Mouse (Mus musculus) stomach, embryonic 16.5 days (tissue): Measurements from ENCODE around the gene Cyb5r3. TPM values are rescaled to one million over a fixed set of nuclear protein-coding genes. Genes with fewer than 3 reads are reported as not detected.

Source experiments
- ATAC-seq: fragments of 200-750 bp; cut with Nextera tagmentation; 2 replicates; pipeline ENCODE4 v1.8.0; 2017; ENCODE audit warnings: moderate number of reproducible peaks, moderate TSS enrichment; ENCODE audit not compliant: insufficient read depth, low FRiP score
- H3K27ac ChIP-seq: fragments of 300-500 bp; sonication (generic); 2 replicates; pipeline ENCODE4 v1.5.1; 2014; ENCODE audit warnings: low read length
- H3K27me3 ChIP-seq: fragments of 300-500 bp; sonication (generic); 2 replicates; pipeline ENCODE4 v1.6.1; 2014; ENCODE audit warnings: low read length, control low read depth, mixed read lengths; ENCODE audit not compliant: control insufficient read depth, insufficient read depth
- H3K36me3 ChIP-seq: fragments of 300-500 bp; sonication (generic); 2 replicates; pipeline ENCODE4 v1.6.1; 2014; ENCODE audit warnings: low read length; ENCODE audit not compliant: control insufficient read depth, insufficient read depth
- H3K4me1 ChIP-seq: fragments of 300-500 bp; sonication (generic); 2 replicates; pipeline ENCODE4 v1.6.1; 2014; ENCODE audit warnings: low read length, control low read depth, mixed read lengths; ENCODE audit not compliant: control insufficient read depth, insufficient read depth
- H3K4me2 ChIP-seq: fragments of 300-500 bp; sonication (generic); 2 replicates; pipeline ENCODE4 v1.6.1; 2014; ENCODE audit warnings: low read depth, low read length, mixed read lengths
- H3K4me3 ChIP-seq: fragments of 300-500 bp; sonication (generic); replicated peaks from 2 replicates; pipeline ENCODE4 v1.5.1; 2014; ENCODE audit warnings: mild to moderate bottlenecking, low read length
- H3K9ac ChIP-seq: fragments of 300-500 bp; sonication (generic); 2 replicates; pipeline ENCODE4 v1.6.1; 2014; ENCODE audit warnings: low read length
- H3K9me3 ChIP-seq: fragments of 300-500 bp; sonication (generic); replicated peaks from 2 replicates; pipeline ENCODE4 v1.6.1; 2016; ENCODE audit warnings: low read length, control low read depth; ENCODE audit not compliant: control insufficient read depth
- WGBS: fragments of 180-500 bp; shearing (Covaris S2); extraction: QIAGEN DNeasy Blood & Tissue Kit; methylation state at CpG from one replicate; pipeline ENCODE4 v1.1.7; 2014; 5-methylcytosine and 5-hydroxymethylcytosine counted together
- polyA plus RNA-seq: library from polyadenylated mRNA; unstranded; fragments of >200 nt; fragmentation: Nextera tagmentation; extraction: Ambion mirVana; gene quantifications from 2 replicates; pipeline ENCODE4 v1.2.1, GENCODE M21; 2015

The Cyb5r3 gene
- polyA plus RNA-seq, 1 experiment from 2014 or later = 211 TPM

- Histone ChIP-seq H3K4me2 (peak overlapping the region; percentile 44; the same call in 1 of the 2 replicates), H3K27ac (peak overlapping the region; percentile 91), H3K27me3 (no peaks in the 10 kb centered on the region), H3K4me3 (no peak overlapping the region), H3K36me3 (peaks cover 3% of the 10 kb centered on the region; the same call in 1 of the 2 replicates), H3K9me3 (no peaks in the 10 kb centered on the region), H3K4me1 (peaks cover 62% of the 10 kb centered on the region), H3K9ac (peak overlapping the region; percentile 51)
- ATAC-seq = no peak
- 72% methylated on average over 3 of the region's 3 CpGs for WGBS
Observed at GRCm38 (mm10) chr15:83166642-83167041, 5.8 kb downstream of the Cyb5r3 start.

- no peaks in the 10 kb centered on the region for H3K27me3 ChIP-seq
- no peak overlapping the region for H3K4me3 ChIP-seq
- H3K9me3 ChIP-seq = no peaks in the 10 kb centered on the region
- H3K9ac ChIP-seq = no peak overlapping the region
- WGBS = 87% methylated on average over 13 of the region's 13 CpGs
- peaks cover 3% of the 10 kb centered on the region for H3K36me3 ChIP-seq
- peak overlapping the region; percentile 91 for H3K27ac ChIP-seq
- peaks cover 53% of the 10 kb centered on the region for H3K4me1 ChIP-seq
- ATAC-seq = no peak
- no peak overlapping the region for H3K4me2 ChIP-seq
Observed at GRCm38 (mm10) chr15:83165526-83166315, 6.7 kb downstream of the Cyb5r3 start.

- Histone ChIP-seq H3K27me3 (no peaks in the 10 kb centered on the region), H3K9me3 (no peaks in the 10 kb centered on the region), H3K4me2 (no peak overlapping the region), H3K4me3 (no peak overlapping the region), H3K36me3 (peaks cover 9% of the 10 kb centered on the region), H3K4me1 (peaks cover 46% of the 10 kb centered on the region), H3K27ac (peak overlapping the region; percentile 82), H3K9ac (0 out of 2 replicates have a peak overlapping the region, but pooled peaks have one; percentile 31)
- peak; percentile 51; the same call in 1 of the 2 replicates for ATAC-seq
- WGBS = 49% methylated on average over 5 of the region's 5 CpGs
Observed at GRCm38 (mm10) chr15:83164971-83165471, 7.4 kb downstream of the Cyb5r3 start.

- H3K9me3 ChIP-seq = no peaks in the 10 kb centered on the region
- H3K4me2 ChIP-seq = no peak overlapping the region
- peaks cover 19% of the 10 kb centered on the region for H3K36me3 ChIP-seq
- no peak for ATAC-seq
- no peak overlapping the region for H3K9ac ChIP-seq
- H3K27me3 ChIP-seq = no peaks in the 10 kb centered on the region
- 81% methylated on average over 11 of the region's 11 CpGs for WGBS
- H3K4me1 ChIP-seq = peaks cover 30% of the 10 kb centered on the region
- H3K27ac ChIP-seq = no peak overlapping the region
- no peak overlapping the region for H3K4me3 ChIP-seq
Observed at GRCm38 (mm10) chr15:83162818-83163485, 9.4 kb downstream of the Cyb5r3 start.

GRCm38 (mm10) chr15:83162001-83162400 lies 10.4 kb downstream of the Cyb5r3 start:
- Histone ChIP-seq H3K9ac (no peak overlapping the region), H3K4me1 (peaks cover 20% of the 10 kb centered on the region), H3K9me3 (no peaks in the 10 kb centered on the region), H3K36me3 (peaks cover 19% of the 10 kb centered on the region), H3K4me3 (no peak overlapping the region), H3K27ac (no peak overlapping the region), H3K27me3 (no peaks in the 10 kb centered on the region), H3K4me2 (no peak overlapping the region)
- 90% methylated on average over 4 of the region's 4 CpGs for WGBS
- no peak for ATAC-seq

GRCm38 (mm10) chr15:83161062-83161748 lies 11.2 kb downstream of the Cyb5r3 start:
- Histone ChIP-seq H3K9ac (no peak overlapping the region), H3K4me3 (no peak overlapping the region), H3K36me3 (peaks cover 19% of the 10 kb centered on the region), H3K9me3 (no peaks in the 10 kb centered on the region), H3K4me1 (peaks cover 12% of the 10 kb centered on the region), H3K27ac (no peak overlapping the region), H3K27me3 (no peaks in the 10 kb centered on the region), H3K4me2 (no peak overlapping the region)
- no peak for ATAC-seq
- WGBS = 70% methylated on average over 10 of the region's 10 CpGs

- Histone ChIP-seq H3K36me3 (peaks cover 19% of the 10 kb centered on the region), H3K27ac (no peak overlapping the region), H3K9ac (no peak overlapping the region), H3K4me3 (no peak overlapping the region), H3K4me2 (no peak overlapping the region), H3K4me1 (peaks cover 7% of the 10 kb centered on the region), H3K27me3 (no peaks in the 10 kb centered on the region), H3K9me3 (no peaks in the 10 kb centered on the region)
- ATAC-seq = no peak
- WGBS = 91% methylated on average over 4 of the region's 4 CpGs
Observed at GRCm38 (mm10) chr15:83160561-83160960, 11.8 kb downstream of the Cyb5r3 start.

- H3K4me1 ChIP-seq = peaks cover 2% of the 10 kb centered on the region
- peaks cover 19% of the 10 kb centered on the region for H3K36me3 ChIP-seq
- ATAC-seq = no peak
- no peaks in the 10 kb centered on the region for H3K27me3 ChIP-seq
- H3K9me3 ChIP-seq = no peaks in the 10 kb centered on the region
- no peak overlapping the region for H3K27ac ChIP-seq
- WGBS = 94% methylated on average over 9 of the region's 9 CpGs
- no peak overlapping the region for H3K4me2 ChIP-seq
- H3K9ac ChIP-seq = no peak overlapping the region
- H3K4me3 ChIP-seq = no peak overlapping the region
Observed at GRCm38 (mm10) chr15:83159823-83160222, 12.6 kb downstream of the Cyb5r3 start.
